Mouse (Mus musculus) brain, embryonic 14.5 days (tissue): ENCODE measurements around the gene Lrp4. TPM values are rescaled to one million over a fixed set of nuclear protein-coding genes. Genes with fewer than 3 reads are reported as not detected.

Experiments
- DNase-seq: peaks from one replicate; pipeline ENCODE4 v3.0.0-alpha.2; 2011; ENCODE audit warnings: low read depth
- CTCF ChIP-seq: fragments of 200-500 bp; IDR thresholded peaks from 2 replicates; pipeline ENCODE4 v1.5.1; 2012; ENCODE audit warnings: inconsistent platforms, mild to moderate bottlenecking, moderate library complexity, borderline replicate concordance; ENCODE audit not compliant: insufficient read depth, insufficient read length; ENCODE audit errors: extremely low read depth
- POLR2A ChIP-seq: fragments of 200-500 bp; IDR thresholded peaks from 2 replicates; pipeline ENCODE4 v1.6.1; 2012; ENCODE audit warnings: mild to moderate bottlenecking, inconsistent platforms, borderline replicate concordance; ENCODE audit not compliant: poor library complexity, insufficient read depth, insufficient read length, severe bottlenecking; ENCODE audit errors: extremely low read depth
- polyA plus RNA-seq: library from polyadenylated mRNA; depleted of rRNA; stranded (reverse); fragments of >200 nt; gene quantifications from 2 replicates; pipeline ENCODE4 v1.2.3, GENCODE M21; 2012

The Lrp4 gene
- polyA plus RNA-seq, 1 experiment, result 12.4 TPM

DNA sequence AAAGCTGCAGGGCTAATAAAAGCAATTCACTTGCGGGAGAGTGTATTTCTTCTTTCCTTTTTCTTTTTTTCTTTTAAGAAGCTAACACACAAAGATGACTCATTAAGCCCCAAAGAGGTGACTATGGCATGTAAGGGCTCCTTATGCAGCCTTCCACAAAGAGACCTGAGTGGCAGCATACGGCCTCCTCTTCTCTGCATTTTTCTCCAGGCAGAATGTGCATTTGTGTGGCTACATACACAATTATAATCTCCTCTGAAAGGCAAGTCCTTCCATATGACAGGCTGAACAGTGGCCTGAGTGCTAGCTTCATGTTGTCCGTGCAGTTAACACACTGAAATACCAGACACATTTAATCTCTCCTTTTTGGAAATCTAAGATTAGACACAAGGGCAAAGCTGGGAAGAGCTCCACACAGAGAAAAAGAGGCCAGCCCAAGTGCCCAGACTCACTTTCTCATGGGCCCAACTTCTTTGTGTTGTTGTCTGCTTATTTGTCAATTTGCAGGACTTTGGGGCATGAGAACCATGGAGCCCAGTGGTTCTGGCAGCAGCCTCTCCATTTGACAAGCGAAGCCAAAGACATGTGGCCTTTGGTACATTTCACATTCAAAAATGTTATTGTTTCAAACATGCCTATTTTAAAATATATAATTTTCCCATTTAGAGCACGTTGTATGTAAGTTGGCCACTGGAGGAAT, 20.0 kb upstream of the Lrp4 start:
- TF ChIP-seq CTCF (no peak), POLR2A (no peak)
- DNase-seq, result peak; percentile 67

DNA sequence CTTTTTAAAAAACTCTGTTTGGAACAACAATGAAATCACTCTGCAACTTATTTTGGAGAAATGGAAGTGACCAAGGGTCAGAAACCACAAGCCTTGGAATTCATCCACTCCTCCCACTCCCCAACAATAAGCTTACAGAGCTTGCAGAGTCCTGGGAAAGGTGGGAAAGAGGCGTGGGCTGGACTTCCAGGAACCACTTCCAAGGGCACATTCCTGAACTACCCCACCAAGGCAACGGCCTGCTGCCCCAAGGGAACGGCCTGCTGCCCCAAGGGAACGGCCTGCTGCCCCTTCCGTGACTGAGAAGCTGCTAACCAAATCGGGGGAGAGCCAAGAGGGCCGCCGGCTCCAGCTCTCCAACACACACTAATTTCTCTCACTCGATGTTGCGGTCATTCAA, 18.0 kb upstream of the Lrp4 start:
- DNase-seq, result no peak
- TF ChIP-seq POLR2A (no peak), CTCF (no peak)

DNA sequence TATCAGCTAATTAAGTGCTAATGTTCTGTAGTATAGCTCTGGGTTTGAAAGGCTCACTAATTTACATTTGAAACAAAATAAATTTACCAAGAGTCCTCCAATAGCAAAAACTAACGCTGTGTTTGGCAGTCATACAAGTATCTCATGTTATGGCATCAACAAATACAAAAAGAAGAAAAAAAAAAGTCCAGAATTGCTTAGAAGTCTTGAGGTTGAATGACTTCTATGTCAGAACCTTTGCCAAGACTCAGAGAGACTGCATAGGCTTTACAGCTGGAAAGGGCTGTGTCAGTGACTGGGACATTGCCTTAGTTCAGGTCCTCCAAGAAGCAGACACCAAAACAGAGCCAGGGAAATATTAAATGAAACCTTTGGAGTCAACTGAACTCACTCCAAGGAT, 17.4 kb upstream of the Lrp4 start:
- no peak for DNase-seq
- no peak for TF ChIP-seq POLR2A
- TF ChIP-seq CTCF, result no peak

DNA sequence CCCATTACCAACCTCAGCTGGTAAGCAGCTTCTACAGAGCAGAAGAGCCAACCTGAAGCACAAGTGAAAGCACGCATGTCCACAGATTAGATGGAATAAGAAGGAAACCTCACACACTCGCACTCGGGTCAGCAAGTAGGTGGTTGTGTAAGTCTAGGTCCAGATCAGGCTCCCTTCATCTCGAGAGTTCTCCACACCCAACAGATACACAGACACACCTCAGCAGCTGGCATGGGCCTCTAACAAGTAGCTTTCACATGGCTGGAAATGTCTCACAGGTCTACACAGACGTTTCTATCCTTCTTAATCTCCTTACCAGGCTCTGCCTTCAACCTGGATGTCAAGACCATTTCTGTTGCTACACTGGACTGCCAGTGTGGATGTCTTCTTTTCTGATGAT, 16.6 kb upstream of the Lrp4 start:
- TF ChIP-seq CTCF (no peak), POLR2A (no peak)
- DNase-seq, result no peak

DNA sequence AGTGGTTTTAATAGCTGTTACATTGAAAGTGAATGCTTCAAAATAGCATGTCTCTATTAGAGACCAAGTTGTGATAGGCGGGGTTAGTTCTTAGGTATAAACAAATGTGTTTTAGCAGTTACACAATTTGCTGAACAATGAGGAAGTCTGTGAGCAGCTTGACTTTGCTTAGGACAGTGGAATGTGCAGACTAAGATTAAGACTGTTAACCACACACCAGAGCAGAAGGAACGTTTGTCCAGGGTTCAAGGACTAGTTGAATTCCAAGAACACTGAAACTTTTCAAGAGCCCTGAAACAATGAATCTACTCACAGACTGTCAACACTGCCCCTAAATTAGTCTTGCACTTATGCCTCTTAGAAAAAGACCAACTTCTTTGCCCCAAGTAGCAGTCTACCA, 15.6 kb upstream of the Lrp4 start:
- TF ChIP-seq POLR2A (no peak), CTCF (no peak)

DNA sequence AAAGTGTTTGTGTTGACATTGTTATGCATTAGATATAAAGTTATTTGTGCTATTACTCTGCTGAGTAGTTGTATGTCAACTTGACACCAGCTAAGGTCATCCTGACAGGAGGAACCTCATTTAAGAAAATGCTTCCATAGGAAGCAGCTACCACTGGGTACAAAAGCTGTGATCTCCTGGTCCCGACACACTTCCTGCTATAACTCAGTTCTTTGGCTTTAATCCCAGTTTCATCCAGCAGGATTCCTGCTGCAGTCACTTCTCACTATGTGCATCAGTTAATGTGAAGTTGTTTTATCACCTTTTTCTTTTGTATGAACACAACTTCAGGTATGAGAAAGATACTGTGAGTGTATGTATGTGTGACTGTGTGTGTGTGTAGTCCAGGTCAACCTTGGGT, 15.1 kb upstream of the Lrp4 start:
- no peak for DNase-seq
- TF ChIP-seq CTCF (no peak), POLR2A (no peak)

More for the DNA sequence above, 15.6 kb upstream of the Lrp4 start:
- no peak for DNase-seq

DNA sequence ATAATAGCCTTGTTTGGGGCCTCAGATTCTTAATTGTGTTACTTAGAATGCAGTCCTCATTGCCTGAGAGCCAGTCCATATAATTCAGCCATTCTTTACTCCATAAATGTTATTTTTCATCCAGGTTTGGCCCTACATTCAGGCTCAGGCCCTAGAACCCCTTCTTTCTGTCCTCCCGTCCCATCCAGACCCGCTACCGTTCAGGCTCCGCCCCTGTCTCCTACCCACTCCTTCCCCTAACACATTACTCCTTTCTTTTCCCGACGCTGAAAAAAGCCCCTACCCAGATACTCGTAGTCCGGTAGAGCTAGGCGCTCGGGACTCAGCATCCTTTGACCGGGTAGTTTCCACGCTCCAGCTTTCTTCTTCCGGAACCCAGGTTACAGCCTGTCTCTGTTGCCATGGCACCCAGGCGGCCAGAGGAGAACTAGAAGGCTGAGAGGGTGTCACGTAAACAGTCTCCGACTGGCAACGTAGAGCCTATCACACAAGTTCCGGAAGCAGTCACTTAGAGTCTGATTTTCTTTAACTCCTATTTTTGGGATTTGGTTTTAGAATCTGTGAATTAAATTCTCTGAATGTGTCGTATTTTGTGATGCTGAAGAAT, 12.9 kb upstream of the Lrp4 start, which contains the start of gene 1110051M20Rik:
TSS of gene 1110051M20Rik (minus strand) at position 419 of the 607 bp plus-strand sequence.
- DNase-seq, result peak; percentile 98
- TF ChIP-seq POLR2A (no peak), CTCF (no peak)

DNA sequence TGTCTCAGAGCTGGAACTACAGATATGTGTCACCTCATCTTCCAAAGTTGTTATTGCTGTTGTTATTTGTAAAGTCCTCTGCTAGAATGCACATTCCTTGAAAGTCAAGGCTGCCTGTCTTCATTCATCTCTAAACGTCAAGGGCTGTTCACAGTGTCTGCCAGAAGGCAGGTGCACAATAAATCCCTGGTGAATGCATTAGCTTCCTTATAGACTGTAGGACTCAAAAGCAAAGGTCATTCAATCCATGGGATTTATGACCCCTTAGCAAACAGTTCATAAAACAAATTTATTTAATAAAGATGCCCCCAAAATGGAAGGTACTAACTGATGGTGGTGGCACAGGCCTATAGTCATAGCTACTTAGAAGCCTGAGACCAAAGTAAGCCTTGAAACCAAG, 7.6 kb upstream of the Lrp4 start:
- TF ChIP-seq POLR2A, result no peak
- no peak for TF ChIP-seq CTCF
- DNase-seq, result no peak

DNA sequence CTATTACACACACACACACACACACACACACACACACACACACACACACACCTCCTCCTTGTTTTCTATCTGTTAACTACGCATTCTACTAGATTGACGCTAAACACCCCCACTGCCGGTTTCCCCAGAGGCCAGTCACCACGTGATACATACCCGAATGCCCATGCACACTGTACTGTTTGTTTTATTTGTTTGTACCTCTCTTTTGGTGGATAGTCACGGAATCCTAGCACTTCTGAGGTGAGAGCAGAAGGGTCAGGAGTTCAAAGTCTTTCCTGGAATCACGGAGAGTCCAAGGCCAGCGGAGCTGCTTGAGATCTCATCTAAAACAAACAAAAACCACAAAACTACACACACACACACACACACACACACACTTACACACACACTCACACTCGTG, 7.0 kb upstream of the Lrp4 start:
- no peak for DNase-seq
- TF ChIP-seq POLR2A (no peak), CTCF (no peak)

DNA sequence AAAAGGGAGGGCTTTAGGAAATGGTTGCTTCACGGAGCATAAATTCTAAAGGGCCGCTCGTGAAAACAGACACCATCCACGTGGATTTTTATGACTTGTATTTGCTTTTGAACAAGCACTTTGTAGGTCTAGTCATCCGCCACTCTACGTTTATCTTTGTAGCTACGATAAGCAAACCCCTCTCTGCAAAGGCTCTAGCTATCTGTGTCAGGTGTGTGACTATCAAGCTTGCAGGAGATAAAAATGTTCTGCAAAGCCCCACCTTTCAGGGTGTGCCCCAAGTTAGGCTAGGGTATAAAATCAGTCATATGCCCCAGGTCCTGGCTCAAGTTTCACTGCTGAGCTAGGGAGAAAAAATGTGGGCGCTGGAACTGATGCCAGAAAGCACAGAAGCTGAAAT, 4.7 kb upstream of the Lrp4 start:
- no peak for DNase-seq
- no peak for TF ChIP-seq CTCF
- TF ChIP-seq POLR2A, result no peak

DNA sequence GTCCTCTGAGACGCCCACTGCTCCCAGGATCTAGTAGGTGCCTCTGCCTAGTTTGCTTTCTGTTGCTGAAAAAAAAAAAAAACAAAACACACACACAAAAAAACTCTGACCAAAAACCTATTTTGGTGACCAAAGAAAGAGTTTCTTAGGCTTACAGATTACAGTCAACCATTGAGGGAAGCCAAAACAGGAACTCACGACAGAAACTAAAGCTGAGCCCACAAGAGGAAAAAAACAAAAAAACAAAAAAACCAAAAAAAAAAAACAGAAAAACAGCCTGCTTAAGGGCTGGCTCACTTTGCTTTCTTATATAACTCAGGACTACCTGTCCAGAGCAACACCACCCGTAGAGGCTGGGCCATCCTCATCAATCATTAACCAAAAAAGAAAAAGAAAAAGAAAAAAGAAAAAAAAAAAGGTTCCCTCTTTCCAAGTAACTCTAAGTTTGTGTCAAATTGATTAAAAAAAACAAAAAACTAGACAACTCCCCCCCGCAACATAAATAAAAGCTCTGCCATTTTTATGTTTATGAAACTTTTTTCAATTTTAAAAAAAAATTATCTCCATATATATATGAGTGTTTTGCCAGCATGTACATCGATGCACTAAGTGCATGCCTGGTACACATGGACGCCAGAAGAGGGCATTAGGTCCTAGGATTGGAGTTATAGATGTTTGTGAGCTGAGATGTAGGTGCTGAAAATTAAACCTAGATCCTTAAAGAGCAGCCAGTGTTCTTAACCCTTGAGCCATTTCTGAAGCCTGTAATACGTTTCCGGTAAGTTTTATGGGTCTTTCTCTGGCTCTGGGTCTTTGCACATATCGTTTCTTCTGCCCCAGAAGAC, 3.9 kb upstream of the Lrp4 start:
- TF ChIP-seq POLR2A, result no peak
- TF ChIP-seq CTCF, result no peak

More for the DNA sequence above, 3.9 kb upstream of the Lrp4 start:
- DNase-seq, result no peak
